Mouse (Mus musculus) CH12.LX (cell line): ENCODE data around the gene Ube2c. TPM values are rescaled to one million over a fixed set of nuclear protein-coding genes. Genes with fewer than 3 reads are reported as not detected.

Experiments
- DNase-seq: peaks from one replicate; pipeline ENCODE4 v3.0.0-alpha.2; 2013; ENCODE audit errors: extremely low read depth
- H3K27ac ChIP-seq: 2 replicates; pipeline ENCODE4 v1.5.1; 2012; ENCODE audit warnings: low read depth, mild to moderate bottlenecking, control low read depth, moderate library complexity; ENCODE audit not compliant: insufficient read depth
- H3K27me3 ChIP-seq: replicated peaks from 2 replicates; pipeline ENCODE3; 2012; ENCODE audit warnings: inconsistent platforms
- H3K36me3 ChIP-seq, 2 experiments: replicated peaks in 1 of 2; 2 replicates each; pipeline versions ENCODE3 to v1.6.1; 2012; ENCODE audit warnings: inconsistent platforms in 1 of 2, low read length in 1 of 2, mild to moderate bottlenecking in 1 of 2, mixed read lengths in 1 of 2, moderate library complexity in 1 of 2; ENCODE audit not compliant: control insufficient read depth in 1 of 2, insufficient read depth in 1 of 2
- H3K4me1 ChIP-seq, 2 experiments: 2 replicates each; pipeline ENCODE4 v1.6.1; 2012; ENCODE audit warnings: inconsistent platforms in 1 of 2, moderate library complexity in 1 of 2; ENCODE audit not compliant: insufficient read depth in 2 of 2, control insufficient read depth in 1 of 2
- H3K4me2 ChIP-seq: 2 replicates; pipeline ENCODE4 v1.6.1; 2012; ENCODE audit warnings: low read depth, mild to moderate bottlenecking, control low read depth; ENCODE audit not compliant: poor library complexity, insufficient read depth, severe bottlenecking
- H3K4me3 ChIP-seq, 3 experiments: fragments of 150-350 bp in 1 of 3; sonication (generic) in 1 of 3; replicated peaks in 1 of 3; 2 replicates each; pipeline versions ENCODE3 to v1.5.1; 2011 to 2012; ENCODE audit warnings: low read depth in 2 of 3, low read length in 2 of 3, mild to moderate bottlenecking in 2 of 3, moderate library complexity in 2 of 3, control low read depth in 1 of 3, improper control_type of control experiment in 1 of 3, inconsistent platforms in 1 of 3, mixed read lengths in 1 of 3; ENCODE audit not compliant: poor library complexity in 1 of 3
- H3K79me2 ChIP-seq: replicated peaks from 2 replicates; pipeline ENCODE4 v1.6.1; 2012; ENCODE audit warnings: mild to moderate bottlenecking, moderate library complexity; ENCODE audit not compliant: control insufficient read depth, poor library complexity, insufficient read depth, severe bottlenecking; ENCODE audit errors: extremely low read depth
- H3K9ac ChIP-seq: 2 replicates; pipeline ENCODE4 v1.6.1; 2012; ENCODE audit warnings: low read depth, mild to moderate bottlenecking, control low read depth, moderate library complexity; ENCODE audit not compliant: insufficient read depth
- H3K9me3 ChIP-seq: replicated peaks from 2 replicates; pipeline ENCODE3; 2012; ENCODE audit warnings: low read length, inconsistent platforms, mixed read lengths
- BHLHE40 ChIP-seq: IDR thresholded peaks from 2 replicates; pipeline ENCODE4 v1.6.1; 2011; ENCODE audit warnings: mild to moderate bottlenecking, low read depth, low read length, improper control_type of control experiment
- CHD2 ChIP-seq: IDR thresholded peaks from 2 replicates; pipeline ENCODE4 v1.6.1; 2011; ENCODE audit warnings: low read length, improper control_type of control experiment
- CTCF ChIP-seq, 2 experiments: IDR thresholded peaks in 1 of 2; conservative IDR thresholded peaks in 1 of 2; 2 replicates each; pipeline ENCODE4 v1.5.1; 2011 to 2012; ENCODE audit warnings: low read depth in 2 of 2, low read length in 2 of 2, improper control_type of control experiment in 1 of 2, inconsistent platforms in 1 of 2, mild to moderate bottlenecking in 1 of 2, moderate library complexity in 1 of 2
- ELF1 ChIP-seq: IDR thresholded peaks from 2 replicates; pipeline ENCODE4 v1.6.1; 2014; ENCODE audit warnings: low read depth, mild to moderate bottlenecking, inconsistent platforms, low read length, improper control_type of control experiment
- ETS1 ChIP-seq: conservative IDR thresholded peaks from 2 replicates; pipeline ENCODE4 v1.6.1; 2012; ENCODE audit warnings: low read depth, mild to moderate bottlenecking, inconsistent platforms, low read length, improper control_type of control experiment, moderate library complexity
- GABPA ChIP-seq: IDR thresholded peaks from 2 replicates; pipeline ENCODE4 v1.6.1; 2012; ENCODE audit warnings: low read depth, low read length, improper control_type of control experiment, inconsistent platforms; ENCODE audit not compliant: insufficient replicate concordance
- HCFC1 ChIP-seq: IDR thresholded peaks from 2 replicates; pipeline ENCODE4 v1.6.1; 2012; ENCODE audit warnings: low read depth, mild to moderate bottlenecking, inconsistent platforms, low read length, improper control_type of control experiment
- JUN ChIP-seq: IDR thresholded peaks from 2 replicates; pipeline ENCODE4 v1.6.1; 2011; ENCODE audit warnings: low read depth, mild to moderate bottlenecking, low read length, improper control_type of control experiment, moderate library complexity; ENCODE audit not compliant: insufficient read depth
- KAT2A ChIP-seq: IDR thresholded peaks from 2 replicates; pipeline ENCODE4 v1.6.1; 2012; ENCODE audit warnings: low read length, improper control_type of control experiment, inconsistent platforms; ENCODE audit not compliant: insufficient replicate concordance
- MAX ChIP-seq: IDR thresholded peaks from 2 replicates; pipeline ENCODE4 v1.6.1; 2011; ENCODE audit warnings: low read length, improper control_type of control experiment
- MAZ ChIP-seq: IDR thresholded peaks from 2 replicates; pipeline ENCODE4 v1.6.1; 2012; ENCODE audit warnings: low read depth, mild to moderate bottlenecking, inconsistent platforms, low read length, improper control_type of control experiment, moderate library complexity
- NRF1 ChIP-seq: IDR thresholded peaks from 2 replicates; pipeline ENCODE4 v1.6.1; 2014; ENCODE audit warnings: low read depth, mild to moderate bottlenecking, inconsistent platforms, low read length, improper control_type of control experiment, moderate library complexity
- PAX5 ChIP-seq: IDR thresholded peaks from 2 replicates; pipeline ENCODE4 v1.6.1; 2012; ENCODE audit warnings: low read length, inconsistent platforms, mixed read lengths
- POLR2A ChIP-seq: IDR thresholded peaks from 2 replicates; pipeline ENCODE4 v1.6.1; 2011; ENCODE audit warnings: low read depth, mild to moderate bottlenecking, improper control_type of control experiment, low read length
- RCOR1 ChIP-seq: conservative IDR thresholded peaks from 2 replicates; pipeline ENCODE4 v1.6.1; 2012; ENCODE audit warnings: low read depth, mild to moderate bottlenecking, inconsistent platforms, low read length, improper control_type of control experiment
- TBP ChIP-seq: conservative IDR thresholded peaks from 2 replicates; pipeline ENCODE4 v1.6.1; 2011; ENCODE audit warnings: low read depth, low read length, improper control_type of control experiment
- TCF12 ChIP-seq: IDR thresholded peaks from 2 replicates; pipeline ENCODE4 v1.6.1; 2014; ENCODE audit warnings: low read depth, mild to moderate bottlenecking, inconsistent platforms, low read length, improper control_type of control experiment
- USF1 ChIP-seq: IDR thresholded peaks from 2 replicates; pipeline ENCODE4 v1.6.1; 2014; ENCODE audit warnings: low read depth, mild to moderate bottlenecking, inconsistent platforms, low read length, improper control_type of control experiment
- ZC3H11A ChIP-seq: IDR thresholded peaks from 2 replicates; pipeline ENCODE4 v1.6.1; 2012; ENCODE audit warnings: low read depth, mild to moderate bottlenecking, inconsistent platforms, low read length, improper control_type of control experiment
- ZKSCAN1 ChIP-seq: IDR thresholded peaks from 2 replicates; pipeline ENCODE4 v1.6.1; 2012; ENCODE audit warnings: low read depth, inconsistent platforms, low read length, improper control_type of control experiment, borderline replicate concordance
- ZMIZ1 ChIP-seq: IDR thresholded peaks from 2 replicates; pipeline ENCODE4 v1.6.1; 2012; ENCODE audit warnings: low read depth, mild to moderate bottlenecking, inconsistent platforms, low read length, improper control_type of control experiment
- dilution Hi-C: fragments of 300-500 bp; cut with MboI; formaldehyde crosslinking; loops from 2 replicates; pipeline ENCODE4 v1.14.3; 2020; ENCODE audit warnings: low sequenced_read_pairs; ENCODE audit not compliant: extremely low pct_unique_long_range_greater_than_20kb, extremely low pct_ligation_motif_present
- in situ Hi-C: fragments of 300-500 bp; cut with MboI; formaldehyde crosslinking; loops from 3 replicates; pipeline ENCODE4 v1.14.3; 2019; ENCODE audit warnings: low sequenced_read_pairs, low pct_ligation_motif_present, low pct_unique_long_range_greater_than_20kb, mixed read lengths
- polyA plus RNA-seq: library from polyadenylated mRNA; unstranded; fragments of >175 nt; gene quantifications from 2 replicates; pipeline ENCODE4 v1.2.1, GENCODE M21; 2012; ENCODE audit warnings: low read depth; ENCODE audit not compliant: insufficient read length
- total RNA-seq, 2 experiments: library from RNA; depleted of rRNA; stranded (reverse); fragments of 300-350 nt in 1 of 2; fragments of >200 nt in 1 of 2; gene quantifications; 2 replicates each; pipeline ENCODE4 v1.2.3; 2012 to 2014

Gene Ube2c
- total and polyA plus RNA-seq, 3 experiments = 103 to 226 (median 126) TPM

DNA sequence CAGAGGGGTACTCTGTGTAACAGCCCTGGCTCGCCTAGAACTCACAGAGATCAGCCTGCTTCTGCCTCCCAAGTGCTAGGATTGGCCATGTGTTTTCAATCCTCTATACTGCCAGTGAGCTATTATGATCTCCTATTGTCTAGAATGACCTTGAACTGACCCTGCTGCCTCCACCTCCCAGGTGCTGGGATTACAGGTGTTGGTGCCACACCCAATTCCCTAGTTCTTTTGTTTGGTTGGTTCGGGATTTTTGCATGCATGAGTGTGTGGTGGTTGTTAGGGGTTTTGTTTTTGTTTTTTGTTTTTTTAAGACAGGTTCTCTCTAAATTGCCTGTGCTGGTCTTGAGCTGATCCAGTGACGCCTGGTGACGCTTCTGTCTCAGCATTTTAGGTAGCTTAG lies 54.3 kb downstream of the Ube2c start:
- DNase-seq = no peak
- Histone ChIP-seq H3K27me3 (no peaks in the 10 kb centered on the region), H3K4me1 (peaks cover 0 to 33% of the 10 kb centered on the region in 2 experiments; a peak in 3 of 4 replicates), H3K79me2 (no peaks in the 10 kb centered on the region; the same call in 1 of the 2 replicates), H3K4me3 (no peak overlapping the region), H3K9ac (no peak overlapping the region)
- dilution Hi-C loops (no loop called here), in situ Hi-C loops (no loop called here)
- no peak for TF ChIP-seq ETS1
- TF ChIP-seq CHD2 = no peak
- no peak for TF ChIP-seq TCF12
- no peak for TF ChIP-seq NRF1
- TF ChIP-seq ZC3H11A = no peak
- TF ChIP-seq, all 38 proteins: peak for 0
- H3K27ac ChIP-seq = no peak overlapping the region
- H3K9me3 ChIP-seq = no peaks in the 10 kb centered on the region
- peak overlapping the region; percentile 35; the same call in 1 of the 2 replicates for H3K4me2 ChIP-seq
- H3K36me3 ChIP-seq = peaks cover 42 to 69% of the 10 kb centered on the region in 2 experiments

DNA sequence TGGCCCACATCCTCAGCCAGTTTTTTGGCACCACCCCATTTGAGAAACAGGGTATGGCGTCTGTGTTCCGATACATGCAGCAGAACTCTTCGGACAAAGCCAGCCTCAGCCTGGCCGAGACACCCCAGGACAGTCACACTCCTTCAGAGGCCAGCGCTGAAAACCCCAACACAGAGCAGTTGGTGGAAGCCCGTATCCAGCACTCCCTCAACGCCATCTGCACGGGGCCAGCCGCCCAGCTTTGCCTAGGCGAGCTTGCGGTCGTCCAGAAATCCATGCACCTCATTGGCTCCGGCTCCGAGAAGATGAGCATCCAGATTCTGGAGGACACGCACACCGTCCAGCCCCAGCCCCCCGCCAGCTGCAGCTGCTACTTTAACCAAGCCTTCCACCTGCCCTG lies 55.8 kb downstream of the Ube2c start:
- DNase-seq = no peak
- Histone ChIP-seq H3K9me3 (no peaks in the 10 kb centered on the region), H3K79me2 (no peaks in the 10 kb centered on the region; the same call in 1 of the 2 replicates), H3K27me3 (no peaks in the 10 kb centered on the region), H3K4me3 (no peak overlapping the region), H3K9ac (no peak overlapping the region), H3K27ac (no peak overlapping the region), H3K4me2 (no peak overlapping the region), H3K4me1 (peaks cover 0 to 43% of the 10 kb centered on the region in 2 experiments; a peak in 3 of 4 replicates), H3K36me3 (peaks cover 38 to 58% of the 10 kb centered on the region in 2 experiments)
- dilution Hi-C loops = no loop called here
- TF ChIP-seq ELF1 = no peak
- no peak for TF ChIP-seq ZKSCAN1
- no peak for TF ChIP-seq GABPA
- no peak for TF ChIP-seq TBP
- no peak for TF ChIP-seq HCFC1
- TF ChIP-seq KAT2A = no peak
- no peak for TF ChIP-seq CTCF (conservative IDR thresholded peaks at IDR 0.05 in 1 of 2, IDR thresholded peaks at IDR 0.05 in 1 of 2; ENCODE audit: low read depth in 2 of 2, low read length in 2 of 2)
- no peak for TF ChIP-seq POLR2A
- TF ChIP-seq BHLHE40 = no peak
- no peak for TF ChIP-seq JUN
- TF ChIP-seq ZMIZ1 = no peak
- no peak for TF ChIP-seq MAZ
- TF ChIP-seq USF1 = no peak
- no peak for TF ChIP-seq NRF1
- no peak for TF ChIP-seq MAX
- no peak for TF ChIP-seq PAX5
- TF ChIP-seq RCOR1 = no peak
- in situ Hi-C loops = no loop called here
